Mouse (Mus musculus) brown adipose tissue, adult 24 weeks (tissue): ENCODE data around the gene Inafm2. TPM values are rescaled to one million over a fixed set of nuclear protein-coding genes. Genes with fewer than 3 reads are reported as not detected.

Experiments used
- H3K27ac ChIP-seq: fragments of 200-500 bp; replicated peaks from 2 replicates; pipeline ENCODE4 v1.5.1; 2012; ENCODE audit warnings: low read depth, mild to moderate bottlenecking, low read length
- H3K4me1 ChIP-seq: fragments of 200-500 bp; 2 replicates; pipeline ENCODE4 v1.6.1; 2012; ENCODE audit warnings: low read length, mixed read lengths; ENCODE audit not compliant: control insufficient read depth, insufficient read depth, insufficient read length
- H3K4me3 ChIP-seq: fragments of 200-500 bp; 2 replicates; pipeline ENCODE4 v1.5.1; 2012; ENCODE audit warnings: low read depth, mild to moderate bottlenecking, low read length, moderate library complexity; ENCODE audit not compliant: insufficient read depth
- polyA plus RNA-seq: library from polyadenylated mRNA; stranded (reverse); fragments of >200 nt; gene quantifications from 2 replicates; pipeline ENCODE4 v1.2.4, GENCODE M21; 2012; ENCODE audit not compliant: missing spikeins, insufficient read depth, insufficient read length

Gene Inafm2
- polyA plus RNA-seq, 1 experiment = 41.7 TPM

DNA sequence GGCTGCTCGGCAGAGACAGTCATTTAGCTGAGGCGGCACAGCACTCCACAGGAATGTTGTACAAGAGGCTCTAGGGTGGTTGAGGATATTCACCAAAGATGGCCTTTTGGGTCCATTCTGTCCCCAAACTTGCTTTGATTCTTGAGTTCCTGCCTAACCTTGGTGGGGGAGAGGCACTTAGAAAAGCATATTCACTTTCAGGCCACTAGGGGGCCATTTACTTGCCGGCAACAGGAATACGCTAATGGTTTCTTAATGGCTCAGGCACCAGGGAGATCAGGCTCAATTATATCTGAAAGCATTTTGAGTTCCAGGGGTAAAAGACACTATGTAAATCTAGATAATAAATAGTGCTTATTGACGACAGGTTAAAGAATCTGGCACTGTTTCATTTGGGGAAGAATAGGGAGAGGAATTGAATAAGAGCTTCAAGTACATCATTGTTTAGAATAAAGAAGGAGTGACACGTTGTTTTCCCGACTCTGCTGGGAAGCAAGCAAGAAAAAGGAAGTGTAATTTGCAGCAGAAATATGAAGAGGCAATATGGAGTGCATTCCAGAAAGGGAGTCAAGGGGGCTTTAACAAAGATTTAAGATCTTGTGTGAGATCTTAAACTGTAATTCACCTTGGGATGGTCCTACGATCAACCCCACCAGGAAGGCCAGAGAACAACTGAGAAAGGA, 2.2 kb upstream of the Inafm2 start:
- Histone ChIP-seq H3K4me1 (peaks cover 5% of the 10 kb centered on the region; the same call in 1 of the 2 replicates), H3K4me3 (no peak overlapping the region), H3K27ac (no peak overlapping the region)

DNA sequence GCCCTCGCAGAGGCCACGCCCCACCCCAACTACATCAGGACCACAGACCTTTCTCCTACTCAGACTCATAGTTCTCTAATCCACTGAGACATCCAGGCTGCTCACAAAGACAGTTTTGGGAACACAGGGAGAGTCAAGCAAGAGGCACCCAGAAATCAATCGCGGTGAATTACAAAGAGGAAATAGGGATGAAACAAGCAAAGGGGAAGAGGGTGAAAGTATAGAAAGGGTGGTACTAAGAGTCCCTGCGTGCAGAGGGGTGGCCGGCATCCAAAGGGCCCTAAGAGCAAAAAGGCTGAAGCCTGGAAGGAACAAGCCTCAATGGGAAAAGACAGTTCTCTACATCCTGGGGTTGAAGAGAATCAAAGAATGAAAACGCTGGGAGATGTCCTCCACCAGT, 937 bp upstream of the Inafm2 start:
- peak overlapping the region; percentile 43 for H3K27ac ChIP-seq
- peak overlapping the region; percentile 95; the same call in 1 of the 2 replicates for H3K4me3 ChIP-seq
- H3K4me1 ChIP-seq = peaks cover 5% of the 10 kb centered on the region; the same call in 1 of the 2 replicates

DNA sequence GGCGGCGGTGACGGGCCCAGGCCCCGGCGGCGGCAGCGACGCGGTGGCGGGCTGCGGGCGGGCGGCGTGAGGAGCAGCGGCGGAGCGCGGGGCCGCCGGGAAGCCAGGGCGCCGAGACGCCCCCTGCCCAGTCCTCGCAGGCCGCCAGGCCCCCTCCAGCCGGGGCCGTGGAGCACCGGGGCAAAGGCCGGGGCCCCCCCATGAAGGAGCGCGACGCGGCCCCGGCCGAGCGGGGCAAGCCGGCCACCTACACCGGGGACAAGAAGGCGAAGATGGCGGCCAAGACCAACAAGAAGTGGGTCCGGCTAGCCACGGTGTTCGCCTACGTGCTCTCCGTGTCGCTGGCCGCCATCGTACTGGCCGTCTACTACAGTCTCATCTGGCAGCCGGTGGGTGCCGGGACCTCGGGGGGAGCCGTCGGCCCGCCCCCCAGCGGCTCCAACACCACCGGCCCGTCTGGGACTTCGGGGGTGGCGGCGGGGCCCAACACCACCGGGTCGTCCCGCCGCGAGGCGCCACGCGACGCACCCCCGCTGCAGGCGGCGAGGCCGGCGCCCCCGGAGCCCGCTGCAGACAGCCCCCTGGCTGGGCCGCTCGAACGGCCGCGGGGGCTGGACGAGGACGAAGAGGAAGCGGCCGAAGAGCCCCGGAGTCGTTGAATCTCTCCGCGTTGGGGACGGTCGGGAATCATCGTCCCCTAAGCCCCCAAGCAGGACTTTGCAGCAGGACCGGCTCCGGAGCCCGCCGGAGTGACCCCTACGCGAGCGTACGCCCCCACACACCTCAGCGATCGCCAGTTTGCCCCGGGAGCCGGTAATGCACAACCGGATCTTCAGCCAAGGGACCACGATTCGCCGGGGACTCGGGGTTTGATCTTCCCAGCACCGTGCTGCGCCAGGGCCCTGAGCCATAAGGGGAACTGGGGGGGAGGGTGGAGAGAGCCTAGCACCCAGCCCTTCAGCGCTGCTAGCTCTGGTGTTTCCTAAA, 650 bp downstream of the Inafm2 start:
- H3K27ac ChIP-seq = peak overlapping the region; percentile 65
- peaks cover 5% of the 10 kb centered on the region; the same call in 1 of the 2 replicates for H3K4me1 ChIP-seq

DNA sequence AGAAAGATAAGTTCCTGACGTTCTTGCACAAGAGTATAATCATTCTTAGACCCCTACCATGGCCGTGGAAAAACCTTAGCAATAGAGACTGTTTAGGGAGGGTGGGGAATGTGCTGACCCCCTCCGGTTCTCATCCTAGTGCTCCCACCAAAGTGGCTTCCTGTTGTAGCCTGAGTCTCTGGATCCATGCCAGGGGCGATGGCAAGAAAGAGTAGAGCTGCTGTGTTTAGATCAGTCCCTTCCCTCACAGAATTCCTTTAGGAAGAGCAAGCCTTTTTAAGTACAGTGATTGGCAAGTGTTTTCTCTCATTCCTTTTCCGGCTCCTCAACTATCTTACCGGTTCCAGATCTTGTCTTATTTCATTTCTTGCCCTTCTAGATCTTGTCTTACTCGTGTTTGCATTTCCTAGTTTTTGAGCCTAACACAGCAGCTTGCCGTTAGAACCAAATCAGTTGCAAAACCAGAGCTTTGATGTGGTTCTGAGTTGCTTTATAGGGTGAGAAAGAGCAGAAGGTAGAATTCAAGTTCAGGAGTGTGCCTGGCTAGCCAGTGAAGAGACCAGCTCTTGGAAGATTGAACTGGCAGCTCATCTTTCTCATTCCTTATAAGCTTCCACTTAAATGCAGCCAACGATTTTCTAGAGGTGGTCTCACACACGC, 1.9 kb downstream of the Inafm2 start:
- no peak overlapping the region for H3K27ac ChIP-seq
- H3K4me1 ChIP-seq = peaks cover 5% of the 10 kb centered on the region; the same call in 1 of the 2 replicates
- peak overlapping the region; percentile 95 for H3K4me3 ChIP-seq

More for the DNA sequence above, 650 bp downstream of the Inafm2 start:
- peak overlapping the region; percentile 95 for H3K4me3 ChIP-seq

DNA sequence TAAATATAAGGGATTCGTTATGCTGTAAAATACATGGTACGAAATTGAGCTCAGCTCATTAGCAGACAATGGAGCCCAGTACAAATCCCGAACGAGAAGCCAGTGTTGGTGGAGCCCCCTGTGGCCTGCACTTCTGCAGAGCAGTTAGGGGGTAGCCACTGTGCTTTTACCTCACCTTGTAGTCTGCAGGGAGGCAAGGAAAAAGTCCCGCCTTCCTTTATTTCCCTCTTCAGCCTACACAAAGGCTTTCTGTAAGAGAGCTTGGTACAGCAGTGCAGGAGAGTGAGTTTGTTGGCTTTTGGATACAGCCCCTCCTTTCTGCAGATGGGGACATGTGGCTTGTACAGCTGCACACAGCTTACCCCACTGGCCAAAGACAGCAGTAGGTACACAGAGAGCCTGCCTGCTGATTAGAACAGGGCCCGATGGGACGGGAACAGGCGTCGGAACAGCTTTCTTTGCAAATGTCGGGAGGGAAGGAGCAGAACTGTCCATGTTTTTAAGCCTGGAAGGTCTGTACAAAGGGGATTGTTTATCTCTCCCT, 3.9 kb downstream of the Inafm2 start:
- Histone ChIP-seq H3K27ac (no peak overlapping the region), H3K4me3 (no peak overlapping the region), H3K4me1 (peaks cover 3% of the 10 kb centered on the region; the same call in 1 of the 2 replicates)

DNA sequence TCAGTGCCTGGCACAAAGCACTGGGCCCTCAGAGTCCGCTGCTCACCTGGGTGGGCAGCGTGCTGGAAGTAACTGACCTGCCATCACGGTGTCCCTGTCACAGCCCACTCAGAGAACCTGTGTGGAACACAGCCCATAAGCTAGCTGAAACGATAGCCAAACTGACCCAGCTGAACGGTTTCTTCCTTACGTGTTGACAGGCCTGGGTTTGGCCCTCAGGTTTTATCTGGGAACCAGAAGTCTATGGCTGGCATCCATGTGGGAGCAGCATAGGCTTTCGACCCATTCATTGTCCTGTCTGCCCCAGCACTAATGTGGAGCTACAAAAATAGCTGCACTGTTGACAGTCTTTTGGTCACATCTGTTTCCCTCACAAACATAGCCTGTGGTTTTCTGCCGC, 4.9 kb downstream of the Inafm2 start:
- Histone ChIP-seq H3K4me1 (no peaks in the 10 kb centered on the region), H3K4me3 (no peak overlapping the region), H3K27ac (no peak overlapping the region)

DNA sequence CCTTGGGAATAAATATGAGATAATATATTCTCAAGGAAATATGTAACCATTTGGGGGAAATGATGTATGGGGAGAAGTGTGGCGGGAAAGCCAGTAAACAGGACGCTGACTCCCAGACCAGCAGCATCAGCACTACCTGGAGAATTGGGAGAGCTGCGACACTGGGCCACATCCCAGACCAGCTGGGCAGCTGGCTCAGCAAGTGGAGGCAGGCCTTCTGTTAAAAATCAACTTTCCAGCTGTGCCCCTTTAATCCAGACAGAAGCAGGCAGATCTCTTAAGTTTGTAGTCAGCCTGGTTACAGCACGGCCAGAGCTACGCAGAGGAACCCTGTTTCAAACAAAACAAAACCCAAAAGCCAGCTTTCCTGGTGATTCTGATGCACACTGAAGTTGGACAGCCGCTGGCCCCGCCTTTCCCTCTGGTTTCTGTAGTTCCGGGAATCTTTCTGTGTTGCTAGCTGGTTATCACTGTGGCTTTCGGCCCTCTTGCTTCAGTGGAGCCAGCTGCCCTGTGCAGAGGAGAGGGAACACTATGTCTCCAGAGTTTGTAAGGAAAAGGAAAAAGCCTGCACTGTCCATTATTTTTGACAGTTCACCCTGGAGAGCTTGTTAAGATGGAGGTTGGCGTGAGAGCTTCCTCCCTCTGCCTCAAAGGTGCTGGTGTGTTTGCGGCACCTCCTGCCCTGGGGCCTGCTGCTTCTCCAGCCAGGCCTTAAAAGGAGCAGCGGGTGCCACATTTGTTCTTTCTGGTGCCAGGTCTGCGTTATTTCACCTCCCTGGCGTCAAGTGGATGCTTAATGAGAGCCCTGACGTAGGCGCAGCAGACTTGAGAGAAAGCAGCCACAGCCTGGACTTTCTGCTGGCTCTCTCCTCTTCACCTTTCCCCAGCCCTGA, 6.6 kb downstream of the Inafm2 start:
- Histone ChIP-seq H3K27ac (no peak overlapping the region), H3K4me3 (no peak overlapping the region), H3K4me1 (peaks cover 2% of the 10 kb centered on the region; the same call in 1 of the 2 replicates)

DNA sequence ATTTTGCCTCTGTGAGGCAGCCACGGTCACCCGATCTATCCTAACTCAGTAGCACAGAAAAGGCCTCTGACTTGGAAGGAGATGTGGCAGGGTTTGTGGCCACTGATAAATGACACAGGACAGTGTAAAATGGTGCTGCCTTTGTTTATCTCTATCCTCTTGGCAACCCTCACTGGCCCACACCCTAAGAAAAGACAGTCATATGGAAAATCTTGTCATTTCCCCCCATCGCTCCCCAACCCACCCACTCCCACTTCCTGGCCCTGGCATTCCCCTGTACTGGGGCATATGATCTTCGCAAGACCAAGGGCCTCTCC, 7.2 kb downstream of the Inafm2 start:
- H3K4me1 ChIP-seq = peaks cover 3% of the 10 kb centered on the region; the same call in 1 of the 2 replicates

DNA sequence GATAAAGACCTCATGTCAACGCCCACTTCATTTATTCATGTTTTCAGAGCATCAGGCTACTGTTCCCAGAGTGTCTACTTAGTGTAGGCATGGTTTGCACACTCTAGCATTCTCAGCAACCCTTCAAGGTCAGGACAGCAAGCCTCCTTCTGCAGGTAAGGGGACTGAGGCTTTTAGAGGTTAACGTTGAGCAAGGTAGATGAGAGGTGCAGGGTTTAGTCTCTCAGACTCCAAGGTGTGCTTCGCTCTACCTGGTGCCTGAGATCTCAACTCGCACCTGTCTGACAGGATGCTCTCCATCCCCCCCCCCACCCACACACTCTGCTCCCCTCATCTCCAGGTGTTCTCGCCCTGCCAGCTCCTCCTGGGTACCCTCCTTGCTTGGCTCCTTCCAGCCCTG, 8.6 kb downstream of the Inafm2 start:
- H3K4me3 ChIP-seq = no peak overlapping the region
- H3K27ac ChIP-seq = no peak overlapping the region
- peaks cover 7% of the 10 kb centered on the region; the same call in 1 of the 2 replicates for H3K4me1 ChIP-seq

More for the DNA sequence above, 7.2 kb downstream of the Inafm2 start:
- no peak overlapping the region for H3K27ac ChIP-seq
- H3K4me3 ChIP-seq = no peak overlapping the region

DNA sequence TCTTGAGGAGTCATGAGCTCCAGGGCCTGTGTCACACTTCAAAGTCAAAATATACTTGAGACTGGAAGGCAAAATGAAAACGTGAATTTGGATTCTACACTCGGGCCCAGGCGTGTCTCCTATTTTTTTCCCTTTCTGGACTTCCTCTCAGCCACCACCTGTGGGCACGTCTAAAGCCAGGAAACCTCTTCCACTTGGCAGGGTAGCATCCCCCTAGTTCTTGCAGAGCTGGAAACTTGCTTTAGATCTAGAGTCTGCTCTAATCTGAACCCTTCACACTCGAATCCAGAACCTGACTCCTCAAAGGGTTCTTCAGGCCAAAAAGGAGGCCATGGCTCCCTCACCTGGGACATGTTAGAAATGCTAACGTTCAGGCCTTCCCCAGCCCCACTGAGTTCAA, 9.8 kb downstream of the Inafm2 start:
- H3K4me1 ChIP-seq = peaks cover 12% of the 10 kb centered on the region; the same call in 1 of the 2 replicates
- no peak overlapping the region for H3K27ac ChIP-seq
- H3K4me3 ChIP-seq = no peak overlapping the region

DNA sequence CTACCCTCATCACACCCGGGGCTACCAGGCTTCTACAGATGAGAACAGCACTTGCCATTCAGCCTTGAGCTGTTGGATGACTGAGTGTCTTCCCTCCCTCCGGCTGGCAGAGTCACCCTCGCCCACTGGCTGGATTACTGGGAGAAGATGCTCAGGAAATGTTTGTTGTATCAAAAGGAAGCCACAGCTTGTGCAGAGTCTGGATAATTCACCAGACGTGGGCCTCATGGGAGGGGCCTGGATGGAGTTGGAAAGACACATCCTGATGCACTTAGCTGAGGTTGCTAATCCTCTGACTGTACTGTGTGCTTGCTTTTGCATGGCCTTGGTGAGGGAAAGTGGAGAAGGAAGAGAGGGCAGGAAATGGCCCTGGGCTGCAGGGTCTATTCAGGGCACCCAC, 10.5 kb downstream of the Inafm2 start:
- no peak overlapping the region for H3K4me3 ChIP-seq
- peaks cover 15% of the 10 kb centered on the region for H3K4me1 ChIP-seq
- no peak overlapping the region for H3K27ac ChIP-seq

DNA sequence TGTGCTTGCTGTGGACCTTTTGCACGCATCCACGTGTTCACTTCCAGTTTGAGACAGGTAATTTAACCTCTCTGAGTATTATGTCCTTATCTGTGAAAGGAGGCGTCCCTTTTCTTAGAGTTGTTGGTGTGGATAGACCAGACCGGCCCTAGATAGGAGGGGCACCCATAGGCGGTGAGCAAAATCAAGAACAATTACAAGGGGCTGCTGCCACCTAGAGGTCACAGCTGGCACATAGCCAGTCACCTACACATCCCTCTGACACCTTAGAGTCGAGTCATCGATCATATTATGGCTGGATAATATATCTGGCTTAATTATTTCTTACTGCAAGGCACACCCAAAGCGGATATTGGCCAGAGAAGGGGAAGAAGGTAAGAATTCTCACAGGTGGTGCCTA, 14.3 kb downstream of the Inafm2 start:
- Histone ChIP-seq H3K27ac (no peak overlapping the region), H3K4me3 (no peak overlapping the region), H3K4me1 (peaks cover 28% of the 10 kb centered on the region)

DNA sequence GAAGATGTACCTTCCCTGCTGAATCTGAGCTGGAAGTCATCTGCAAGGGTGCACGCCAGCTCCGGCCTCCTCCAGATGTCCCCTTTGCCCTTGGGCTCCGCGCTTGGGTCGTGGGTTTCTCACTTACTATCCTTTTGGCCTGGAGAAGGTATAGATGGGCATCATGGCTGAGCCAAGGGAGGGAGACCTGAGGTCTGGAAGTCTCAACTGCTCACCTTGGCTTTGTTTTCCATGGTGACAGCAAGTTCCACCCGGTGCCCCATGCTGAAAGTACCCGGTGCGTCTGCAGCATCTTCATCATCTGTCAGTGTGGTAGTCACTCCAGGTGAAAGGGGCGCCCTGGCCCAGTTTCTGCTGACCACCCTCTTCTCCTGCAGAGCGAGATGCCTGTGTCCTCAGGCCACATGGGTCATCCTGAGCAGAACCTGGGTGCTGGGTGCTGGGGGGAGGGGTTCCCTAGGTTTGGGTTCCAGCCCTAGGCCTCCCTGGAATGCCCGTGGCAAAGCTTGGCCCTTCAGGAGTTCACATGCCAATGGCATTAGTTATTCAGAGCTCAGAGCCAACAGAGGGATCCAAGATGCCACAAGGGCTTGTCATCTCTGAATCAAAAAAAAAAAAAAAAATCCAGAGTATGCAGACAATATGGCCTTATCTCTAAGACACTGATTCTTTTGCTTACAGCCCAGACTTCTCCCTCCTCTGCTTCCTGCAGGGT, 14.9 kb downstream of the Inafm2 start:
- no peak overlapping the region for H3K4me3 ChIP-seq
- peak overlapping the region; percentile 96 for H3K27ac ChIP-seq
- peaks cover 28% of the 10 kb centered on the region for H3K4me1 ChIP-seq
